Mouse (Mus musculus): ENCODE measurements around the gene Timm23.
A peak's percentile ranks its signal among the peaks of the same experiment; 100 is the strongest.
"Not testable (repeated sequence)": the region's sequence is repeated elsewhere in the genome, so short reads cannot be mapped to it uniquely, and the experiment has no call there.

Gene Timm23

GRCm38 (mm10) chr14:32165278-32166061, 36.2 kb downstream of the Timm23 start:
- peak; percentile 74 to 75 for DNase-seq (ENCODE audit: low spot score in 2 of 2)

GRCm38 (mm10) chr14:32164173-32165051, 37.3 kb downstream of the Timm23 start:
- DNase-seq (ENCODE audit: low spot score in 2 of 2), result no peak

- DNase-seq (ENCODE audit: low spot score in 2 of 2), result no peak
Observed at GRCm38 (mm10) chr14:32163203-32163888, 38.4 kb downstream of the Timm23 start.

- no peak for DNase-seq (ENCODE audit: low spot score in 2 of 2)
Observed at GRCm38 (mm10) chr14:32162231-32162630, 39.5 kb downstream of the Timm23 start.

GRCm38 (mm10) chr14:32161090-32161885, 40.4 kb downstream of the Timm23 start:
- DNase-seq (ENCODE audit: low spot score in 2 of 2), result no peak

- DNase-seq (ENCODE audit: low spot score in 2 of 2), result no peak
Observed at GRCm38 (mm10) chr14:32160563-32160962, 41.1 kb downstream of the Timm23 start.

GRCm38 (mm10) chr14:32159690-32160246, 41.9 kb downstream of the Timm23 start, which contains the start of gene Ncoa4:
Ncoa4 (plus strand) TSS chr14:32159865.
- peak; percentile 95 to 98 for DNase-seq (ENCODE audit: low spot score in 2 of 2)

GRCm38 (mm10) chr14:32159150-32159670, 42.5 kb downstream of the Timm23 start:
- DNase-seq (ENCODE audit: low spot score in 2 of 2), result no peak

GRCm38 (mm10) chr14:32154758-32155157, 46.9 kb downstream of the Timm23 start:
- no peak for DNase-seq (ENCODE audit: low spot score in 2 of 2)

- no peak for DNase-seq (ENCODE audit: low spot score in 2 of 2)
Observed at GRCm38 (mm10) chr14:32153156-32153555, 48.5 kb downstream of the Timm23 start.

GRCm38 (mm10) chr14:32152243-32152965, 49.3 kb downstream of the Timm23 start:
- DNase-seq (ENCODE audit: low spot score in 2 of 2), result no peak

- DNase-seq (ENCODE audit: low spot score in 2 of 2), result no peak
Observed at GRCm38 (mm10) chr14:32150872-32151271, 50.8 kb downstream of the Timm23 start.

- DNase-seq (ENCODE audit: low spot score in 2 of 2), result no peak
Observed at GRCm38 (mm10) chr14:32146578-32146977, 55.1 kb downstream of the Timm23 start.

- no peak for DNase-seq (ENCODE audit: low spot score in 2 of 2)
Observed at GRCm38 (mm10) chr14:32145809-32146511, 55.7 kb downstream of the Timm23 start.

- no peak for DNase-seq (ENCODE audit: low spot score in 2 of 2)
Observed at GRCm38 (mm10) chr14:32145401-32145800, 56.3 kb downstream of the Timm23 start.

GRCm38 (mm10) chr14:32144734-32145133, 57.0 kb downstream of the Timm23 start:
- no peak for DNase-seq (ENCODE audit: low spot score in 2 of 2)

- no peak for DNase-seq (ENCODE audit: low spot score in 2 of 2)
Observed at GRCm38 (mm10) chr14:32141723-32142122, 60.0 kb downstream of the Timm23 start, which contains the start of gene Msmb. Msmb (plus strand) TSS chr14:32142023.

GRCm38 (mm10) chr14:32140359-32140965, 61.2 kb downstream of the Timm23 start:
- DNase-seq (ENCODE audit: low spot score in 2 of 2), result no peak

GRCm38 (mm10) chr14:32136467-32136866, 65.2 kb downstream of the Timm23 start:
- DNase-seq (ENCODE audit: low spot score in 2 of 2), result not testable (repeated sequence)

Measured in thymus, postnatal 10 days (tissue).